Mouse (Mus musculus): ENCODE results near the gene 2610008E11Rik. TPM values are rescaled to one million over a fixed set of nuclear protein-coding genes. Genes with fewer than 3 reads are reported as not detected.

The 2610008E11Rik gene
- total RNA-seq (2012; rRNA removed) (1.4 and 2.4 TPM in 2 replicates), polyA plus RNA-seq (2012; ENCODE audit: insufficient read depth in 1 of 2, insufficient read length in 2 of 2, low read depth in 1 of 2, low replicate concordance in 2 of 2, missing spikeins in 1 of 2) (1 to 10 TPM in 1 of 2 experiments, not detected in 1; 1.7 TPM)

DNA sequence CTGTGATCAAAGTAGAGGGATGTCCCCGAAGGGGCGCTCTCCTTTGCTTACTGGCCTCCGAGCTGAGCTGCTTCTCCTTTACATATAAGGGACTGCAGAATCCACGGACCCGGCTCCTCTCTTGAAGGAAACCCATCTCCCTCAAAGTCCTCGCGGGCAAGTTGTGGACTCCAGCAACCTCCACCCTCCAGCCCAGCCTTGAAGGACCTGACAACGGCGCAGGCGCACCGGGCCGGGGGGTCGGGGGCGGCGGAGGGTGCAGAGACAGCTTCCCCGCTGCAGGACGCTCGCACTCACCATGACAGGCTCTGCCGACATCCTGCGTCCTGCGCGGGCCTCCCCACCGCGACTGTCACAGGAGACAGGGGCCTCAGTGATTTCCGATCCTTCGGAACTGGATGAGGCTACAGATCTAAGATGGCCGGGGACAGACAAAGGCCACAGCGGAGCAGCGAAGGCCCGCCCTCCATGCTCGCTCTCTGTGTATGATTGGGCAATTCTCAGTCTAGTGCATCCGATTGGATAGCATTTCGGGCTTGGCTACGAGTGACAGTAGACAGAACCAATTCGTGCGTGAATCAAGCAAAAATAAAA lies at the start of gene 2610008E11Rik:
2610008E11Rik (minus strand) TSS at position 440 of the 594 bp plus-strand sequence.
- H3K27me3 ChIP-seq (ENCODE audit: control insufficient read depth in 1 of 2, insufficient read depth in 2 of 2, low read length in 2 of 2) = no peaks in the 10 kb centered on the region; a peak in 1 of 4 replicates
- no peaks in the 10 kb centered on the region; the same call in 1 of the 2 replicates for H3K79me2 ChIP-seq (ENCODE audit: control insufficient read depth, insufficient read depth, low read length, poor library complexity)
- peak within 1 kb of the TSS; percentile 80 to 84 for H3K4me3 ChIP-seq (ENCODE audit: control insufficient read depth in 1 of 2, insufficient read depth in 1 of 2, low read depth in 2 of 2, low read length in 2 of 2)
- H3K9ac ChIP-seq (ENCODE audit: control insufficient read depth, low read depth, low read length, poor library complexity, severe bottlenecking) = peak within 1 kb of the TSS; percentile 76
- H3K36me3 ChIP-seq (ENCODE audit: control insufficient read depth in 1 of 2, insufficient read depth in 2 of 2, low read length in 2 of 2) = peaks cover 0 to 10% of the 10 kb centered on the region in 2 experiments; a peak in 2 of 4 replicates
- H3K4me1 ChIP-seq (ENCODE audit: control insufficient read depth in 1 of 2, insufficient read depth in 2 of 2, low read length in 2 of 2) = no peaks in the 10 kb centered on the region; a peak in 2 of 4 replicates
- H3K27ac ChIP-seq (ENCODE audit: control insufficient read depth, low read depth, low read length) = peak within 1 kb of the TSS; percentile 14; the same call in 1 of the 2 replicates
- DNase-seq (ENCODE audit: low read depth, low spot score) = peak; percentile 97
- no peaks in the 10 kb centered on the region for H3K9me3 ChIP-seq (replicated peaks; ENCODE audit: insufficient read depth, low read length)
- TF ChIP-seq GATA1 (IDR thresholded peaks at IDR 0.05; ENCODE audit: low read depth, low read length) = no peak
- TF ChIP-seq BHLHE40 (IDR thresholded peaks at IDR 0.05; ENCODE audit: borderline replicate concordance, low read depth, low read length) = no peak
- peak; percentile 68 for TF ChIP-seq SIN3A (IDR thresholded peaks at IDR 0.05; ENCODE audit: low read length)
- TF ChIP-seq MAZ (IDR thresholded peaks at IDR 0.05; ENCODE audit: low read depth, low read length) = no peak
- TF ChIP-seq GABPA (IDR thresholded peaks at IDR 0.05; ENCODE audit: low read depth, low read length) = no peak
- TF ChIP-seq JUND (IDR thresholded peaks at IDR 0.05; ENCODE audit: low read depth, low read length) = no peak
- TF ChIP-seq MYB (IDR thresholded peaks at IDR 0.05; ENCODE audit: low read depth, low read length) = no peak
- no peak for TF ChIP-seq ELF1 (IDR thresholded peaks at IDR 0.05; ENCODE audit: low read depth, low read length)
- no peak for TF ChIP-seq POLR2AphosphoS5 (IDR thresholded peaks at IDR 0.05; ENCODE audit: borderline replicate concordance, low read depth, low read length)
- peak; percentile 61 for TF ChIP-seq NRF1 (IDR thresholded peaks at IDR 0.05; ENCODE audit: insufficient read depth, low read depth, low read length, poor library complexity, severe bottlenecking)
- TF ChIP-seq CHD2 (IDR thresholded peaks at IDR 0.05; ENCODE audit: low read length) = peak; percentile 74
- peak; percentile 63; the same call in 1 of the 2 replicates for TF ChIP-seq TBP (IDR thresholded peaks at IDR 0.05; ENCODE audit: low read depth, low read length)
- peak; percentile 66 for TF ChIP-seq HCFC1 (IDR thresholded peaks at IDR 0.05; ENCODE audit: low read depth, low read length)
- TF ChIP-seq RCOR1 (IDR thresholded peaks at IDR 0.05; ENCODE audit: low read depth, low read length) = no peak
- TF ChIP-seq ZNF384 (IDR thresholded peaks at IDR 0.05; ENCODE audit: low read depth, low read length) = no peak
- TF ChIP-seq POLR2A (IDR thresholded peaks at IDR 0.05; ENCODE audit: control insufficient read depth in 1 of 2, insufficient read depth in 1 of 2, low read depth in 1 of 2, low read length in 2 of 2, poor library complexity in 1 of 2) = peak in 1 of 2 experiments; percentile 40; a peak in 2 of 4 replicates
- no peak for TF ChIP-seq ZMIZ1 (IDR thresholded peaks at IDR 0.05; ENCODE audit: low read depth, low read length)
- no peak; the same call in 1 of the 2 replicates for TF ChIP-seq NELFE (IDR thresholded peaks at IDR 0.05; ENCODE audit: low read depth, low read length)
- TF ChIP-seq TCF12 (IDR thresholded peaks at IDR 0.05; ENCODE audit: low read depth, low read length) = 0 out of 2 replicates have a peak, but pooled peaks have one; percentile 5
- TF ChIP-seq ZC3H11A (IDR thresholded peaks at IDR 0.05; ENCODE audit: low read depth, low read length) = no peak
- no peak for TF ChIP-seq E2F4 (IDR thresholded peaks at IDR 0.05; ENCODE audit: borderline replicate concordance, low read depth, low read length)
- TF ChIP-seq MXI1 (IDR thresholded peaks at IDR 0.05; ENCODE audit: low read depth, low read length) = peak; percentile 26; the same call in 1 of the 2 replicates
- no peak for TF ChIP-seq MEF2A (IDR thresholded peaks at IDR 0.05; ENCODE audit: extremely low read depth, insufficient replicate concordance, low read depth, low read length, poor library complexity, severe bottlenecking)
- TF ChIP-seq POLR2AphosphoS2 (IDR thresholded peaks at IDR 0.05; ENCODE audit: low read length) = no peak
